Mouse (Mus musculus): ENCODE measurements at regions not wholly inside any gene's neighbourhood (a gene's known extent, or its start where the extent isn't known, plus 50 kb on each side); places are given as distances from the start of the nearest gene placed in this dataset.
A peak's percentile ranks its signal among the peaks of the same experiment; 100 is the strongest.

GRCm38 (mm10) chr8:89295686-89296085 lies 251.7 kb upstream of the Sall1 start:
- DNase-seq (ENCODE audit: low spot score in 2 of 2) = no peak

- no peak for DNase-seq (ENCODE audit: low spot score in 2 of 2)
These were observed 245.1 kb upstream of the Sall1 start for GRCm38 (mm10) chr8:89289017-89289416.

GRCm38 (mm10) chr8:89284871-89285564 lies 241.1 kb upstream of the Sall1 start:
- DNase-seq (ENCODE audit: low spot score in 2 of 2) = no peak

GRCm38 (mm10) chr8:89283105-89284096 lies 239.4 kb upstream of the Sall1 start:
- no peak for DNase-seq (ENCODE audit: low spot score in 2 of 2)

GRCm38 (mm10) chr8:89279844-89280243 lies 235.9 kb upstream of the Sall1 start:
- no peak for DNase-seq (ENCODE audit: low spot score in 2 of 2)

GRCm38 (mm10) chr8:89279142-89279541 lies 235.2 kb upstream of the Sall1 start:
- DNase-seq (ENCODE audit: low spot score in 2 of 2) = no peak

- DNase-seq (ENCODE audit: low spot score in 2 of 2) = no peak
These were observed 229.3 kb upstream of the Sall1 start for GRCm38 (mm10) chr8:89273276-89273675.

GRCm38 (mm10) chr8:89272381-89272815 lies 228.4 kb upstream of the Sall1 start:
- peak; percentile 10 to 22 for DNase-seq (ENCODE audit: low spot score in 2 of 2)

- DNase-seq (ENCODE audit: low spot score in 2 of 2) = no peak
These were observed 227.7 kb upstream of the Sall1 start for GRCm38 (mm10) chr8:89271381-89272355.

GRCm38 (mm10) chr8:89270001-89270400 lies 226.0 kb upstream of the Sall1 start:
- no peak for DNase-seq (ENCODE audit: low spot score in 2 of 2)

- no peak for DNase-seq (ENCODE audit: low spot score in 2 of 2)
These were observed 217.3 kb upstream of the Sall1 start for GRCm38 (mm10) chr8:89261163-89261812.

GRCm38 (mm10) chr8:89259881-89260280 lies 215.9 kb upstream of the Sall1 start:
- no peak for DNase-seq (ENCODE audit: low spot score in 2 of 2)

- DNase-seq (ENCODE audit: low spot score in 2 of 2) = no peak
These were observed 202.4 kb upstream of the Sall1 start for GRCm38 (mm10) chr8:89246342-89246741.

- DNase-seq (ENCODE audit: low spot score in 2 of 2) = no peak
These were observed 201.3 kb upstream of the Sall1 start for GRCm38 (mm10) chr8:89245131-89245751.

GRCm38 (mm10) chr8:89241686-89242085 lies 197.7 kb upstream of the Sall1 start:
- no peak for DNase-seq (ENCODE audit: low spot score in 2 of 2)

GRCm38 (mm10) chr8:89239626-89240025 lies 195.7 kb upstream of the Sall1 start:
- no peak for DNase-seq (ENCODE audit: low spot score in 2 of 2)

- DNase-seq (ENCODE audit: low spot score in 2 of 2) = no peak
These were observed 190.1 kb upstream of the Sall1 start for GRCm38 (mm10) chr8:89234041-89234440.

- DNase-seq (ENCODE audit: low spot score in 2 of 2) = no peak
These were observed 188.4 kb upstream of the Sall1 start for GRCm38 (mm10) chr8:89232318-89232717.

- DNase-seq (ENCODE audit: low spot score in 2 of 2) = no peak
These were observed 185.2 kb upstream of the Sall1 start for GRCm38 (mm10) chr8:89229144-89229543.

- DNase-seq (ENCODE audit: low spot score in 2 of 2) = no peak
These were observed 176.9 kb upstream of the Sall1 start for GRCm38 (mm10) chr8:89220870-89221269.
